ENCODE assay signal across 7 mouse cellular contexts in genomic region chr13:44100125-44101067, GRCm38 (mm10).
A peak's percentile ranks its signal among the peaks of the same experiment; 100 is the strongest.
DNase-seq lines count a peak whose midpoint lies in the region; ATAC-seq lines count a peak whose summit lies in the region.

No protein-coding gene starts in this region.

- H3K27me3 ChIP-seq in embryonic facial prominence, embryonic 15.5 days: peaks cover 6% of the 10 kb centered on the region
- H3K27me3 ChIP-seq in hindbrain, embryonic 10.5 days (ENCODE audit: insufficient read depth, poor library complexity, severe bottlenecking): peaks cover 49% of the 10 kb centered on the region

- H3K9me3 ChIP-seq in embryonic facial prominence, embryonic 15.5 days (replicated peaks): no peaks in the 10 kb centered on the region
- no peaks in the 10 kb centered on the region for H3K9me3 ChIP-seq in hindbrain, embryonic 10.5 days

- peaks cover 12% of the 10 kb centered on the region for H3K4me1 ChIP-seq in embryonic facial prominence, embryonic 15.5 days
- peaks cover 47% of the 10 kb centered on the region for H3K4me1 ChIP-seq in hindbrain, embryonic 10.5 days (replicated peaks)

- no peak overlapping the region for H3K9ac ChIP-seq in embryonic facial prominence, embryonic 15.5 days

- no peaks in the 10 kb centered on the region for H3K36me3 ChIP-seq in embryonic facial prominence, embryonic 15.5 days
- H3K36me3 ChIP-seq in hindbrain, embryonic 10.5 days: no peaks in the 10 kb centered on the region

- 29% methylated on average over 21 of the region's 21 CpGs for WGBS in embryonic facial prominence, embryonic 15.5 days
- 11% methylated on average over 21 of the region's 21 CpGs for WGBS in hindbrain, embryonic 10.5 days

- peak overlapping the region; percentile 13 for H3K4me3 ChIP-seq in embryonic facial prominence, embryonic 15.5 days (replicated peaks)
- H3K4me3 ChIP-seq in hindbrain, embryonic 10.5 days: peak overlapping the region; percentile 45

- peak overlapping the region; percentile 17; the same call in 1 of the 2 replicates for H3K4me2 ChIP-seq in embryonic facial prominence, embryonic 15.5 days (replicated peaks)

- ATAC-seq in embryonic facial prominence, embryonic 15.5 days (ENCODE audit: insufficient number of reproducible peaks, low FRiP score, low TSS enrichment, low read depth): no peak

- no peak overlapping the region for H3K27ac ChIP-seq in embryonic facial prominence, embryonic 15.5 days (replicated peaks)
- peak overlapping the region; percentile 84 for H3K27ac ChIP-seq in hindbrain, embryonic 10.5 days

- intact Hi-C loops in left cerebral cortex, postnatal 4 days (cut with DNase I): no loop called here

- peak; percentile 74 for DNase-seq in brain, embryonic 18.5 days (ENCODE audit: low read depth, low spot score)
- peak; percentile 74 for DNase-seq in hindbrain, embryonic 10.5 days (ENCODE audit: low spot score)
- peak; percentile 34 for DNase-seq in left cerebral cortex, postnatal 4 days
- peak; percentile 64 to 75 for DNase-seq in right cerebral cortex, postnatal 10 days (ENCODE audit: low spot score in 2 of 2)
- no peak for DNase-seq in c-Kit-positive CD71-positive TER-119-positive erythroid progenitor cells, embryonic 14.5 days (ENCODE audit: low spot score)
- DNase-seq in thymus, postnatal 25 days: no peak

Comparison
In these comparisons a context has a peak if more than half of its experiments do, and no peak if none do; other contexts are left out.
1. DNase-seq: peak in brain, embryonic 18.5 days (single experiment), hindbrain, embryonic 10.5 days (single experiment), left cerebral cortex, postnatal 4 days (single experiment) and right cerebral cortex, postnatal 10 days (2 of 2); none in c-Kit-positive CD71-positive TER-119-positive erythroid progenitor cells, embryonic 14.5 days (single experiment) and thymus, postnatal 25 days (single experiment).